Mouse (Mus musculus) testis, adult 2 months (tissue): ENCODE data around the gene Tor4a.

ENCODE experiments used
- CTCF ChIP-seq: fragments of 200-500 bp; IDR thresholded peaks from 2 replicates; pipeline ENCODE4 v1.5.1; 2012; ENCODE audit warnings: low read depth, mild to moderate bottlenecking, inconsistent platforms, low read length, moderate library complexity; ENCODE audit not compliant: control insufficient read depth, insufficient read depth, insufficient replicate concordance
- POLR2A ChIP-seq: fragments of 200-500 bp; IDR thresholded peaks from 2 replicates; pipeline ENCODE4 v1.6.1; 2012; ENCODE audit warnings: low read depth, mild to moderate bottlenecking, inconsistent platforms, low read length, moderate library complexity; ENCODE audit not compliant: control insufficient read depth

- TF ChIP-seq CTCF = no peak
- no peak for TF ChIP-seq POLR2A
Measured at GRCm38 (mm10) chr2:25171101-25171768, 25.5 kb downstream of the Tor4a start.
